Mouse (Mus musculus) kidney, embryonic 16.5 days (tissue): ENCODE measurements around the gene Srgap1. TPM values are rescaled to one million over a fixed set of nuclear protein-coding genes. Genes with fewer than 3 reads are reported as not detected.
A peak's percentile ranks its signal among the peaks of the same experiment; 100 is the strongest.

Experiments used
- ATAC-seq: fragments of 200-750 bp; cut with Nextera tagmentation; 2 replicates; pipeline ENCODE4 v1.8.0; 2017; ENCODE audit warnings: moderate TSS enrichment; ENCODE audit not compliant: low FRiP score, low TSS enrichment
- H3K27ac ChIP-seq: fragments of 300-500 bp; sonication (generic); 2 replicates; pipeline ENCODE4 v1.5.1; 2014; ENCODE audit warnings: low read length
- H3K27me3 ChIP-seq: fragments of 300-500 bp; sonication (generic); 2 replicates; pipeline ENCODE4 v1.6.1; 2014; ENCODE audit warnings: low read length, control low read depth, mixed read lengths; ENCODE audit not compliant: insufficient read depth
- H3K36me3 ChIP-seq: fragments of 300-500 bp; sonication (generic); 2 replicates; pipeline ENCODE4 v1.6.1; 2014; ENCODE audit warnings: low read length, control low read depth, mixed read lengths; ENCODE audit not compliant: insufficient read depth
- H3K4me1 ChIP-seq: fragments of 300-500 bp; sonication (generic); 2 replicates; pipeline ENCODE4 v1.6.1; 2014; ENCODE audit warnings: low read length, control low read depth, mixed read lengths; ENCODE audit not compliant: insufficient read depth
- H3K4me2 ChIP-seq: fragments of 300-500 bp; sonication (generic); replicated peaks from 2 replicates; pipeline ENCODE4 v1.6.1; 2014; ENCODE audit warnings: low read depth, low read length
- H3K4me3 ChIP-seq: fragments of 300-500 bp; sonication (generic); 2 replicates; pipeline ENCODE4 v1.5.1; 2014; ENCODE audit warnings: mild to moderate bottlenecking, low read length
- H3K9ac ChIP-seq: fragments of 300-500 bp; sonication (generic); replicated peaks from 2 replicates; pipeline ENCODE4 v1.6.1; 2014; ENCODE audit warnings: low read length
- H3K9me3 ChIP-seq: fragments of 300-500 bp; sonication (generic); 2 replicates; pipeline ENCODE4 v1.6.1; 2016; ENCODE audit warnings: low read length, control low read depth
- WGBS: fragments of 180-500 bp; shearing (Covaris S2); extraction: QIAGEN DNeasy Blood & Tissue Kit; methylation state at CpG from one replicate; pipeline ENCODE4 v1.1.7; 2014; 5-methylcytosine and 5-hydroxymethylcytosine counted together
- polyA plus RNA-seq: library from polyadenylated mRNA; unstranded; fragments of >200 nt; fragmentation: Nextera tagmentation; extraction: Ambion mirVana; gene quantifications from 2 replicates; pipeline ENCODE4 v1.2.1, GENCODE M21; 2015

Gene Srgap1
- polyA plus RNA-seq, 1 experiment from 2014 or later, result 12.4 TPM

GRCm38 (mm10) chr10:121859803-121860571 is 187.1 kb downstream of the Srgap1 start:
- WGBS, result 70% methylated on average over 10 of the region's 10 CpGs
- no peak overlapping the region for H3K9ac ChIP-seq
- H3K4me2 ChIP-seq, result no peak overlapping the region
- H3K36me3 ChIP-seq, result no peaks in the 10 kb centered on the region
- peaks cover 17% of the 10 kb centered on the region; the same call in 1 of the 2 replicates for H3K4me1 ChIP-seq
- H3K9me3 ChIP-seq, result no peaks in the 10 kb centered on the region
- no peaks in the 10 kb centered on the region for H3K27me3 ChIP-seq
- ATAC-seq, result no peak
- 0 out of 2 replicates have a peak overlapping the region, but pooled peaks have one; percentile 14 for H3K27ac ChIP-seq
- no peak overlapping the region for H3K4me3 ChIP-seq

- Histone ChIP-seq H3K27ac (no peak overlapping the region), H3K4me3 (no peak overlapping the region), H3K9ac (no peak overlapping the region), H3K27me3 (no peaks in the 10 kb centered on the region), H3K36me3 (no peaks in the 10 kb centered on the region), H3K4me2 (no peak overlapping the region), H3K9me3 (no peaks in the 10 kb centered on the region), H3K4me1 (peaks cover 17% of the 10 kb centered on the region; the same call in 1 of the 2 replicates)
- no peak for ATAC-seq
- WGBS, result 63% methylated on average over 2 of the region's 2 CpGs
Observed at GRCm38 (mm10) chr10:121858911-121859310, 188.2 kb downstream of the Srgap1 start.

GRCm38 (mm10) chr10:121858086-121858485 is 189.0 kb downstream of the Srgap1 start:
- no peak for ATAC-seq
- Histone ChIP-seq H3K4me3 (no peak overlapping the region), H3K27me3 (no peaks in the 10 kb centered on the region), H3K9ac (no peak overlapping the region), H3K36me3 (no peaks in the 10 kb centered on the region), H3K9me3 (no peaks in the 10 kb centered on the region), H3K4me1 (peaks cover 17% of the 10 kb centered on the region; the same call in 1 of the 2 replicates), H3K4me2 (no peak overlapping the region), H3K27ac (no peak overlapping the region)
- WGBS, result 64% methylated on average over 1 of the region's 1 CpGs

GRCm38 (mm10) chr10:121855863-121856446 is 191.2 kb downstream of the Srgap1 start:
- Histone ChIP-seq H3K36me3 (0 out of 2 replicates have a peak, but pooled peaks cover 6% of the 10 kb centered on the region), H3K27ac (no peak overlapping the region), H3K4me2 (no peak overlapping the region), H3K4me3 (no peak overlapping the region), H3K4me1 (peaks cover 17% of the 10 kb centered on the region; the same call in 1 of the 2 replicates), H3K27me3 (no peaks in the 10 kb centered on the region), H3K9me3 (no peaks in the 10 kb centered on the region), H3K9ac (no peak overlapping the region)
- no peak for ATAC-seq
- WGBS, result 91% methylated on average over 7 of the region's 7 CpGs

- ATAC-seq, result peak; percentile 54; the same call in 1 of the 2 replicates
- Histone ChIP-seq H3K27ac (no peak overlapping the region), H3K4me1 (peaks cover 3% of the 10 kb centered on the region; the same call in 1 of the 2 replicates), H3K36me3 (0 out of 2 replicates have a peak, but pooled peaks cover 6% of the 10 kb centered on the region), H3K4me2 (no peak overlapping the region), H3K9me3 (no peaks in the 10 kb centered on the region), H3K4me3 (no peak overlapping the region), H3K27me3 (no peaks in the 10 kb centered on the region), H3K9ac (no peak overlapping the region)
- 46% methylated on average over 14 of the region's 14 CpGs for WGBS
Observed at GRCm38 (mm10) chr10:121853385-121853808, 193.7 kb downstream of the Srgap1 start.

GRCm38 (mm10) chr10:121849496-121849895 is 197.6 kb downstream of the Srgap1 start:
- H3K4me1 ChIP-seq, result no peaks in the 10 kb centered on the region
- no peak overlapping the region for H3K27ac ChIP-seq
- peaks cover 17% of the 10 kb centered on the region for H3K36me3 ChIP-seq
- ATAC-seq, result no peak
- no peak overlapping the region for H3K4me3 ChIP-seq
- no peak overlapping the region for H3K9ac ChIP-seq
- no peak overlapping the region for H3K4me2 ChIP-seq
- no peaks in the 10 kb centered on the region for H3K9me3 ChIP-seq
- 70% methylated on average over 2 of the region's 2 CpGs for WGBS
- H3K27me3 ChIP-seq, result no peaks in the 10 kb centered on the region

- 76% methylated on average over 7 of the region's 7 CpGs for WGBS
- Histone ChIP-seq H3K4me3 (no peak overlapping the region), H3K36me3 (peaks cover 13% of the 10 kb centered on the region), H3K27ac (no peak overlapping the region), H3K4me2 (no peak overlapping the region), H3K9me3 (no peaks in the 10 kb centered on the region), H3K4me1 (no peaks in the 10 kb centered on the region), H3K27me3 (no peaks in the 10 kb centered on the region), H3K9ac (no peak overlapping the region)
- no peak for ATAC-seq
Observed at GRCm38 (mm10) chr10:121845677-121846076, 201.4 kb downstream of the Srgap1 start.

- peaks cover 5% of the 10 kb centered on the region; the same call in 1 of the 2 replicates for H3K9me3 ChIP-seq
- peaks cover 12% of the 10 kb centered on the region; the same call in 1 of the 2 replicates for H3K36me3 ChIP-seq
- H3K4me2 ChIP-seq, result peak overlapping the region; percentile 50
- no peaks in the 10 kb centered on the region for H3K27me3 ChIP-seq
- peak overlapping the region; percentile 33 for H3K4me3 ChIP-seq
- H3K27ac ChIP-seq, result peak overlapping the region; percentile 89
- peaks cover 18% of the 10 kb centered on the region for H3K4me1 ChIP-seq
- H3K9ac ChIP-seq, result peak overlapping the region; percentile 39; the same call in 1 of the 2 replicates
- 22% methylated on average over 16 of the region's 16 CpGs for WGBS
- peak; percentile 81 for ATAC-seq
Observed at GRCm38 (mm10) chr10:121837166-121837898, 209.8 kb downstream of the Srgap1 start.

- H3K4me3 ChIP-seq, result peak overlapping the region; percentile 33
- ATAC-seq, result peak; percentile 69
- H3K9me3 ChIP-seq, result peaks cover 5% of the 10 kb centered on the region; the same call in 1 of the 2 replicates
- H3K36me3 ChIP-seq, result peaks cover 12% of the 10 kb centered on the region; the same call in 1 of the 2 replicates
- 20% methylated on average over 18 of the region's 18 CpGs for WGBS
- peak overlapping the region; percentile 89 for H3K27ac ChIP-seq
- H3K4me1 ChIP-seq, result peaks cover 18% of the 10 kb centered on the region
- H3K4me2 ChIP-seq, result peak overlapping the region; percentile 50
- no peaks in the 10 kb centered on the region for H3K27me3 ChIP-seq
- peak overlapping the region; percentile 39; the same call in 1 of the 2 replicates for H3K9ac ChIP-seq
Observed at GRCm38 (mm10) chr10:121836507-121837165, 210.5 kb downstream of the Srgap1 start.
